Mouse (Mus musculus) urinary bladder, postnatal 10 days (tissue): ENCODE measurements around the gene Tmem268.

ENCODE experiments used
- DNase-seq: peaks from one replicate; pipeline ENCODE4 v3.0.0; 2022; ENCODE audit warnings: low spot score

Tmem268 gene

DNA sequence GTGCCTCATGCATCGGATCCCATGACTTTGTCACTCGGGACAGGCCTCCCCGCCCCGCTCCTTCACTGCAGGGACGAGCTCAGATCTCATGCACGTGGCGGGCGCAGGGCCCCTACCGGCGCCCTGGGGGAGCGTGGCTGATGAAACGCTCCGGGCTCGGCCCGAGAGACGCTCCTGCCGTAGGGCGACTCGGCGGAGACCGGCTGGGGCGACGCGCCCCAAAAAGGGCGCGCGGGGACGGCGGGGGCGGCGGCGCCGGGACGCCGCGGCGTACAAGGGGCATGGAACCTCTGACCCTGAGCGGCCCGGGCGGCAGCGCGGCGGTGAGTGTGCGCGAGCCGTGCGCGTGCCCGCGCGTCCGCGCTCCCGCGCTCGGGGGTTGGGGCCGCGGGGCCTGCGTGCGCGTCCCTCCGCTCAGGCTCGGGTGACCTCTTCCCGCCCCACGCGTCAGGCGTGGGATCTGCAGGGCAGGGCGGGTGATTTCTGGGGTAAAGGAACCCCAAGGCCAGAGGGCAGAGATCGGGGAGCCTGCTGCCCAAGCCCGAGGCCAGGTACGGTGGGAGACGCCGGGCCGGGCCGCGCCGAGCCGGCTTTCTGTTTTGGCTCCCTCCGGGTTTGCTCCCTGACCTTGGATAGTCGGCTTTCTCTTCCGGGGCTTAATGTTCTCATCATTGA lies at the start of gene Tmem268:
Gene Tmem268 (plus strand): TSS at position 375 of the 675 bp plus-strand sequence.
- DNase-seq, result no peak

DNA sequence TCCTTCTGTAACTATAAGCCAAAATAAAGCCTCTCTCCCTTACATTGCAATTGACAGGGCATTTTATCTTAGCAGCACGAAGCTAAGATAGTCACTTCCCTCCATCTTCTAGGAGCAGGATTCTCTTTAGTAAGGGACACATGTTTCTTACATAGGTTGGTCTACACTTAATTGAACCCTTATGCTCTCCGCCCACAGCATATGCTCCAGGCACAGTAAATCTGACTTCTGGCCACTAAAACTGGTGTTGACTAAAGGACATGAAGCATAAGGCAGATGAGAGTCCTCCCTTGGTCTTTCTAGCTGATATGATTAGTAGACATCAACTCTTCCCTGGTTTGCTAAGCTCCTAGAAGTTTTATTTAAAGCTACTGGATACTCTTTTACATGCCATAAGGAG lies 45.7 kb upstream of the Tmem268 start:
- DNase-seq, result no peak

GRCm38 (mm10) chr4:63514454-63514984 lies 44.1 kb upstream of the Tmem268 start:
- no peak for DNase-seq

DNA sequence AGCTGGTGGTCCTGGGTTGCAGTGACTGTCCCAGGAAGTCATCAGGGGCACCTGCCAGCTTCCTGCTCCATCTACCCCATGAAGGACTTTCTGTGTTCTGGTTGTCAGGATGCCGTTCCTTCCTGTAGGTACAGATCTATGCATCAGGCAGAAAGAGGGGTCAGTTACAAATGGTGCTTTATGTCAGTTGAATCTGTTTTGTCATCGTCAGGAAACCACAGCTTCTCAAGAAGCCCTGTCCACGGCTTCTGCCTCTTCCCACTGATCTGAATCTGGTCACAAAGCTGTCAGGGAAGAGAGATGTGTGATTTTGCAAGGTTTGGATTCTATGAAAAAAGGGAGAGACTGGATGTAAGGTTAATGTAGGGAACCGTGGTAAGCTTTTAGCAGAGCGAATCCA lies 43.6 kb upstream of the Tmem268 start:
- no peak for DNase-seq

- DNase-seq, result no peak
Observed at GRCm38 (mm10) chr4:63521813-63522419, 36.7 kb upstream of the Tmem268 start.

GRCm38 (mm10) chr4:63525514-63525913 lies 33.1 kb upstream of the Tmem268 start:
- DNase-seq, result no peak

DNA sequence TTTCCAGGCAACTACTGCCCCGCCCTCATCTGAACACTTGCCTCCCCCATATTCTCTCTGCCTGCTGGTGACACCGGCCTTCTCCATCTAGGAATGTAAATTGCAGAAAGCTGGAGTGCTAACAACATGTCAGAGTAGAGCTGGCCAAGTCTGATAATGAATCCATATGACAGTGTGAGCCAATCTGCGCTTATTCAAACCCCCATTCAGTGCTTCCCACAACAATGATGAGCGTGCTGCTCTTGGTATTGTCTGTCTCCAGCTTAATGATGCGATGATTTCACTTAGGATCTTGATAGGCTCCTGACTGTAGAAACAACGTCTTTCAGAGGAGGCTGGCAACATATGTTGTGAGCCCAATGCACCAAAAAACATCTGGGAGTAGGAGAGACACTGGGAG lies 29.6 kb upstream of the Tmem268 start:
- DNase-seq, result no peak

DNA sequence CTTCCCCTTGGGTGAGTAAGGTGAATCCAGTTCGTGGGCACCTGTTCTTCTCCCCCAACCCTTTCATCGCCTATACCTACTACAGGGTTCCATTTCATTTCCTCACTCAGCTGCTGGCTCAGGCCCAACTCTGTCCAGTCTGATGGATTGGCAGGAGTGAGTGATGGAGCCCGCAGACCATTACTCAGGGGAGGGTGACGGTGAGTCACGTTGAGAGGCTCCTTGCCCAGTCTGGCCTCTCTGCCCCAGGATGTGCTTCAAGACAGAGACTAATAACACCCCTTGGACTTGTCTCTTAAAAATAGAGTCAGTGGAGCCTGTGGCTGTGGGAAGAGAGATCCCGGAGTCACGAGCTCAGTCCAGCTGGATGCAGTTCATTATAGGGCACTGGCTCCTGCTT lies 28.2 kb upstream of the Tmem268 start:
- DNase-seq, result no peak

DNA sequence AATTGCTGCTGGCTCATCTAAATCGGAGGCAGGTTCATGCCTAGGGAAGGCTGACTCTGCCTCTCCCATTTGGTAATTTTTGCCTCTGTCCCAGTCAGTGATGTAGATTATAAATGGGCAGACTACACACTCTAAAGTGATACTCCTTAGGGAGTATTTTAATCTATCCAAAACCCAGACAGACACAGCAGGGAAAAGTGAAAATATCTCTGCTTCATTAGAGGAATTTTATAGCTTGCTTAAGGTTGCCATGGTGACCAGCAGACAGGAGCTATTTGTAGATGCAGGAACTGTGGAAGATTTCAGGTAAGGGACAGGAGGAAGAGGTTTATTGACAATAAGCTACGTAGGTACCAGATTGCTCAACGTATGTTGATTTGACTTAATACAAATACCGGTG lies 21.0 kb upstream of the Tmem268 start:
- DNase-seq, result no peak

DNA sequence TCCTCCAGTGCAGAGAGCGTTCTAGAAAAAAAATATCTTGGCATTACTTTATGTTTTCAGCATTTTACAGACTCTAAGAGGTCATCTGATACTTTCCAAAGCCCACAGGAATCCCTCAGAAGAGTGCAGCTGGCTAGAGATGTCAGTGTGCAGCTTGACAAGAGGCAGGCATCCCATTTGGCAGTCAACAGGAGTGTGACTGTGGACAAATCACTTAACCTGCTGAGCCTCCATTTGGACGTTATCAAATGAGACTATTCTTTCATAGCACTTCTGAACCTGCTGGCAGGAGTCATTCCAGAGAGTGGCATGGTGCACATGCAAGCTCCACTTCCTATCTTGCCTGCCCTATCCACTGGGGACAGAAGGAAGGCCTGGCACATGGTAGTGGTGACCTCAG lies 16.4 kb upstream of the Tmem268 start:
- no peak for DNase-seq

DNA sequence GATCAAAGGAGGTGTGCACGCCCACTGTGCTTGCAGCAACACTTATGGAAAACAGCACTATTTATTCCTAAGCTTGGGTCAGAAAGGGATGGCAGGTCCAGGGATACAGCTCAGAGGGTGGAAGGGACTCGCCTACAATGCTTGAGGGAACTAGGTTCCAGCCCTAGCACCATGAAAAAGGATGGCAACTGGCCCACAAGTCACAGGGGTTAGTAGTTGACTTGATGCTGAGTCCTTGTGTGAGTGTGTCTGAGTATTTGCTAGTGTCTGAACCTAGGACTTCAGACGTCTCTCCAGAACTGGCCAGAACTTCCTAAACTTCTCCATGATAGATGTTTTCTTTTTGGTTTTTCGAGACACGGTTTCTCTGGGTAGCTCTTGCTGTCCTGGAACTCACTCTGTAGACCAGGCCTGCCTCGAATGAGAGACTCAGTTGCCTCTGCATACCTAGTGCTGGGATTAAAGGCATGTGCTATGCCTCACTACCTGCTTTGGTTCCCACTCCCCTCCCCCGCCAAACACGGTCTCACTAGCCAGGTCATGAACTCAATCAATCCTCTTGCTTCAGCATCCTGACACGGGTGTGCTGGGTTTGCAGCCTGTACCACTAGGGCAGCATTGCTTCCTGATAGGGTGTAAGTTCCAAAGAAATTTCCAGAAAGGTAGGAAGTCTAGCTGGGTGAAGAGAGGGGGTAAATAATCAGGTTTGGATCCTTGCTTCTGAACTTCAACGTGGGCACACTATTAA lies 14.7 kb upstream of the Tmem268 start:
- DNase-seq, result no peak

DNA sequence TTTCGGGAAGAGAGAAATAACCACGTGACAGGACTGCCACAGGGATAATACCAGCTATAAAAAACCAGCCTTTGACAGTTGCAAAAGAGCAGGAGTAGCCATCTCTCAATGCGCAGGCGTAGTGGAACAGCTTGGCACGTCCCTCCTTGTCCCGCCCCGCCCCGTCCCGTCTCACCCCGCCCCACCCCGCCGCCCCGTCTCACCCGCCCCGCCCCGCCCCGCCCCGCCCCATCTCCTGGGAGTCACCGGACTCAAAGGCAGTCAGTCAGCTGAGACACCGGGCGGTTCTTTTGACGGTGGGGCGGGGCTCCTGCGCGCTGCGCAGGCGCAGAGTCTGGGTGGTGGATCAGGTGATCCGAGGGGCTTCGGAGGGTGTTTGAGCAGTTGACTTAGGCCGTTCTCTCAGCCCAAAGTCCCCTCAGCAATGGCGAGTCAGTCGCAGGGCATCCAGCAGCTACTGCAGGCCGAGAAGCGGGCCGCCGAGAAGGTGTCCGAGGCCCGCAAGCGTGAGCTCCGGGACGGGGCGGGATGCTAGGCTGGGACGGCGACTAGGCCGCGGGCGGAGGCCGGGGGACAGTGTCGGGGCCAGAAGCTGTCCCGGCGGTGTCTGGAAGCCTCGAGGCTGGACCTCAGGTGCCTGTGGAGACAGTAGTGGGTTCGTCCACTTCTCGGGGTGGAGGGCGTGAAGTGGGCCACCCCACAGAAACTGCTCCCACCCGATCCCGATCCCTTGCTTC lies 13.9 kb upstream of the Tmem268 start, which contains the start of gene Atp6v1g1:
Gene Atp6v1g1 (plus strand): TSS at position 279 of the 737 bp plus-strand sequence.
- DNase-seq, result peak; percentile 77

DNA sequence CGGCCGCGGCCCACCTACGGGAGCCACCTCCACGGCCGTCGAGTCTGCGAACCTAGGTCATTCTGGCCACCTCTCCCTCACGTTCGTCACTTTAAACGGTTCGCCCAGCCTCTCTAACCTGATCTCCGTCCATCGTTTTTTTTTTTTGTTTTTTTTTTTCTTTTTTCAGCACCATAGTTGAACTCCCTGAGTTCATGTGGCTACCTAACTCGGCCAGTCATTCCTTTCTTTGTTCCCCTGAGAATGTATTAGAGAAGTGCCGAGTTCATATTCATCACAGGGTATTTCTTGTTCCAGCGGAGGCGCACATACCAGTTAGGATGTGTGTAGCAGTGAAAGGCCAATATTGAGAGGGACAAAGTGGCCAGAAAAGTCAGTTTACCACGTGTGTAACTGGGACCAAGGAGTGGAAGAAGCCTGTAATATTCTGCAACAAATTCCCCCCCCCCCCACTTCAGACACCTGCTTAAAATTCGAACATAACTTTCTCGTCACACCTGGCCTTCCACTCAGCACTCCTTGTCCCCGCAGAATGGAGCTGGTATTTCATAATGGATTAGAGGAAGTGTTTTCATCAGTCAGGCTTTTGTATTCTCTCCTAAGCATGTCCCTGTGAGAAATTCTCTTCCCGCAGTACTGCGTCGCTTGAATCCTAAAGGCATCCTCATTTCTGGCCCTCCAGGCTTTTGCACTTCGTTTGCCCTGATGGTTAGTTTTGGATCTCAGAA lies 13.2 kb upstream of the Tmem268 start:
- no peak for DNase-seq

- no peak for DNase-seq
Observed at GRCm38 (mm10) chr4:63546441-63547055, 12.0 kb upstream of the Tmem268 start.

DNA sequence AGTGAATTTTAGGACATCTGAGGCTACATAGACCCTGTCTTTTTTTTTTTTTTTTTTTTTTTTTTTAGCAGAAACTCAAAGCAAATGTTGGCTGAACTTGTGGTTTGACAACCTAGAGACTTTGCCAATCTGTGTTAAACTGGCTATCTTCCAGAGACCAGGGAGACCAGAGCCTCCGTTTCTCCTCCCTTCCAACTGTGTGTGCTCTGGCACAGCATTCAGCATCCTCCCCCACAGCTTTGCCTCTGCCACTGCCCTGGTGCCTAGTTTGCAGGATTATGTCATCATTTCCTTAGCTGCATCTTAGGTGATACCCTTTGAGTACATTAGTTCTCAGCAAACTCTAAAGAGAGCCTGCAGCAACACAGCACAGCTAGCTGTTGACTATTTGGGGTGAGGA lies 10.8 kb upstream of the Tmem268 start:
- no peak for DNase-seq

DNA sequence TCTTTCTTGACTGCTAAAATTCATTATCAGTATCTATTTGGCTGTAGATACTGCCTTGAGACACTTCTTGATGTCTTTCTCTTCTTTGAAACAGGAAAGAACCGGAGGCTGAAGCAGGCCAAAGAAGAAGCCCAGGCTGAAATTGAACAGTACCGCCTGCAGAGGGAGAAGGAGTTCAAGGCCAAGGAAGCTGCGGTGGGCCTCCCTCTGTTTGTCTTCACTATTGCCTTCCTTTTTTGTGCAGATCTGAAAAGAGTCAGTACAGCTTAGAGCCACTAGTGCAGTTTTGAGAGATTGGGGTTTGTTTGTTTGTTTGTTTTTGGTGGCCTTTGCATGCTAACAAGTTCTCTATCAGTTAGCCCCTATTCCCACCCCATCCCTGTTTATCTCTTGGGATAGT lies 10.1 kb upstream of the Tmem268 start:
- DNase-seq, result no peak

DNA sequence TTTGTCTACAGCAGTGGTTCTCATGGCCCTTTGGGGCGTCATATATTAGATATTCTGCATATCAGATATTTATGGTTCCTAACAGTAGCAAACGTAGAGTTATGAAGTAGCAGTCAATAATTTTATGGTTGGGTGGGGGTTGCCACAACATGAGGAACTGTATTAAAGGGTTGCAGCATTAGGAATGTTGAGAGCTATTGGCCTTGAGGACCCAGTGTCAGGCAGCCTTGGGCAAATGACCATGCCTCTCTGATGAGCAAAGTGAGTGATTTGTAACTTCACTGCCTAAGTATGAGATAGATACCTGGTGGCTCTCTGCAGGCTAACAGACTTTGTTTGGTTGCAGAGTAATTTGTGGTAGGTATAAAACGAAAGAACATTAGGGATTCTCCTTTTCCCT lies 7.7 kb upstream of the Tmem268 start:
- no peak for DNase-seq

DNA sequence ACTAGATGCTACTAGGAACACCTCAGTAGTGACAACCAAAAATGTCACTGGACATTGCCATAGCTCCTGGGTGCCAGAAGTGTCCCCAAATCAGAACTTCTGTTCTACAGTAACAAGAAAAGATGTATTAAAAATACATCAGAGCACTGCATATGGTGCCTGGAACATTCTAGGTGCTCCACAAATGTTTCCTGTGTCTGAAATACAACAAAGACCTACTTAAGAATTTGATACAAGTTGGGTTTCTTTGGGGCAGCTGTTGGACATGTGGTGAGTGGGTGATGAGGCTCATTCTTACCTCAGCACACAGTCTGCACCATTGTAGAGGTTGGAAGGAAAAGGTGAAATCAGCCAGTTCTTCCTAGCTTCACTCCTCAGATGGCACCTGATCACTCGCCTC lies 5.7 kb upstream of the Tmem268 start:
- DNase-seq, result no peak

DNA sequence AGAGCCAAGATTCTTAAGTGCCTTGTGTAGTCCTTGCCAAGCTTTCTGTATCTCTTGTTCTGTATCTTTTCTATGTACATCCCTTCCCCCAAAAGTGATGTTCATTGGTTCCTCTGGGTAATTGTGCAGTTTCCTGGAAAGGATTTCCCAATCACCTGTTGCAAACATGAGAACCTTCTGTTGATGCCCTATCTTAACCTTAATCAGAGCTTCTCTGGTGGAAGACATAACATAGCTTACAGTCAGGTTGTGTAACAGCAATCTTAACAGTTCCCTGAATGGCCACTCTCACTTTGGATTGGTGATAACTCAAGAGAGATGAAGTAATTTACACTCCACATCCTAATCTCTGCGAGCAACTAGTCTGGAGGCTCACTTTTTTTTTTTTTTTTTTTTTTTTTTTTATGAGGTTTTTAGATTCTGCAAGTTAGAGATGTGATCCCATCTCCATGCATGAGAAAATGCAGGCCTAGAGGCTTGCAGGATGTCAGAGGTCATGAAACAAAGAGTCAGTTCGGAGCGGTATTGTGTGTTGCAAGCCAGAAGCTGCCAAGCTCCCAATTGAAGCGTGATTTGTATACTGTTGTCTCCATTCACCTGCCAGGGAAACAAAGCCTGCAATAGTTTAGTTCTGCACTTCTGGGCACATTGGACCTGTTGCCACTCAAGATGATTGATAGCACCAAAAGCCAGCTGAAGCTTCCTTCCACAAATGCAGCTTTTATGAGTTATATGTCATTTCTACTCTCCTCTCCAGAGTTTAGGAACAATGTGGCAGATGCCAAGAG lies 4.6 kb upstream of the Tmem268 start:
- DNase-seq, result no peak

- no peak for DNase-seq
Observed at GRCm38 (mm10) chr4:63554616-63555015, 4.0 kb upstream of the Tmem268 start.
